Mouse (Mus musculus) midbrain, embryonic 10.5 days (tissue): ENCODE results near the gene C3ar1. TPM values are rescaled to one million over a fixed set of nuclear protein-coding genes. Genes with fewer than 3 reads are reported as not detected.

Experiments used
- DNase-seq: peaks from one replicate; pipeline ENCODE4 v3.0.0-alpha.2; 2017; ENCODE audit warnings: low spot score
- H3K27ac ChIP-seq: fragments of 300-500 bp; sonication (generic); replicated peaks from 2 replicates; pipeline ENCODE4 v1.5.1; 2016; ENCODE audit warnings: mild to moderate bottlenecking
- H3K27me3 ChIP-seq: fragments of 300-500 bp; sonication (generic); 2 replicates; pipeline ENCODE4 v1.6.1; 2016; ENCODE audit warnings: low read depth, mild to moderate bottlenecking; ENCODE audit not compliant: poor library complexity, severe bottlenecking
- H3K36me3 ChIP-seq: fragments of 300-500 bp; sonication (generic); 2 replicates; pipeline ENCODE4 v1.6.1; 2016; ENCODE audit warnings: mild to moderate bottlenecking, moderate library complexity
- H3K4me1 ChIP-seq: fragments of 300-500 bp; sonication (generic); 2 replicates; pipeline ENCODE4 v1.6.1; 2016
- H3K4me3 ChIP-seq: fragments of 300-500 bp; sonication (generic); 2 replicates; pipeline ENCODE4 v1.5.1; 2016; ENCODE audit warnings: mild to moderate bottlenecking, moderate library complexity
- H3K9me3 ChIP-seq: fragments of 300-500 bp; sonication (generic); replicated peaks from 2 replicates; pipeline ENCODE4 v1.6.1; 2016; ENCODE audit warnings: mild to moderate bottlenecking
- WGBS: fragments of 180-500 bp; shearing (Covaris S2); methylation state at CpG from one replicate; pipeline ENCODE4 v1.1.7; 2016; 5-methylcytosine and 5-hydroxymethylcytosine counted together
- polyA plus RNA-seq: library from polyadenylated mRNA; unstranded; fragments of >200 nt; fragmentation: Nextera tagmentation; extraction: Ambion mirVana; gene quantifications from 2 replicates; pipeline ENCODE4 v1.2.1, GENCODE M21; 2016

The C3ar1 gene
- polyA plus RNA-seq, 1 experiment from 2014 or later, result 1.4 TPM

GRCm38 (mm10) chr6:122821822-122822221 lies 34.1 kb downstream of the C3ar1 start:
- DNase-seq, result no peak
- Histone ChIP-seq H3K4me1 (peaks cover 44% of the 10 kb centered on the region), H3K9me3 (no peaks in the 10 kb centered on the region), H3K27ac (no peak overlapping the region), H3K27me3 (peaks cover 45% of the 10 kb centered on the region), H3K36me3 (no peaks in the 10 kb centered on the region), H3K4me3 (0 out of 2 replicates have a peak overlapping the region, but pooled peaks have one; percentile 79)
- WGBS, result 79% methylated on average over 9 of the region's 9 CpGs

DNA sequence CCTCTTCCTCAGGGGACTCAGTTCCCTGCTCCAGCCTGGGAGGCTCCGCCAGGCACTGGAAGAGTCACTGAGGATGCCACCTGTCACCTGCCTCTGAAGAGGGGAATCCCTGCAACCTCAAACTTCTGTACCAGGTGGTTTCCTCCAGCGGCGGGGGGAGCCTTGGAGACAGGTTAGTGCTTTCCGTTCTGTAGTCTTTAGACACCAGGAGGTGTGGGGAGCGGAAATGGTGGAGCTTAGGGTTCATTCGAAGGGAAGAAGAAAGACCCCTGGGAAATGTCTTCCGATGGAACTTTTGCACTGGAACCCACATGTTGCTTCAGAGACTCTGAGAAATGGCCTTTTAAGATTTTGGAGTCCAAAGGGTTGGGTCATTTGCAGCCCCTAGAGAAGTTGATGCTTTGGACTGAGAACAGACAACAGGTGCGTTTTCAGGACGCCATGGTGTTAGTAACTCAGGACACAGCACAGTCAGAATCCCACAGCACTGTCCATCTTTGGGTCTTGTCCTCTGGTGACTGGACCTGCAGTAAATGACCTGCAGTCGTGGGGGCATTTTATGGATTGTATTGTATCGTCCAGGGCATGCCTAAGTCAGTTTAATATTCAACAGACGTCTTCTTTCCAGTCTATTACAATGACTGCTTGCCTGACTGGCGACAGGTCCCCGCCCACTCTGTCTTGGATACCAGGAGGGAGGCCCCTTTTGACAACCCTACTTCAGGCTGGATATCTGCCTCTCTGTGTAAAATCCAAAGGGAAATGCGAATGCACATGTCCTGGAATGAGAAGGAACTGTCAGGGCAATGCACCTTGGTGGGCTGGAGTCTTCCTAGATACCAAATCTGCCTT lies 34.9 kb downstream of the C3ar1 start:
- H3K9me3 ChIP-seq, result no peaks in the 10 kb centered on the region
- peak overlapping the region; percentile 89; the same call in 1 of the 2 replicates for H3K27ac ChIP-seq
- H3K27me3 ChIP-seq, result peaks cover 45% of the 10 kb centered on the region
- 30% methylated on average over 15 of the region's 15 CpGs for WGBS
- peak overlapping the region; percentile 79 for H3K4me3 ChIP-seq
- DNase-seq, result no peak
- H3K36me3 ChIP-seq, result no peaks in the 10 kb centered on the region
- peaks cover 36% of the 10 kb centered on the region for H3K4me1 ChIP-seq

- Histone ChIP-seq H3K4me3 (peak overlapping the region; percentile 79), H3K27ac (peak overlapping the region; percentile 89), H3K4me1 (peaks cover 29% of the 10 kb centered on the region), H3K9me3 (no peaks in the 10 kb centered on the region), H3K36me3 (no peaks in the 10 kb centered on the region), H3K27me3 (peaks cover 40% of the 10 kb centered on the region)
- DNase-seq, result peak; percentile 61
- under 1% methylated on average over 34 of the region's 38 CpGs for WGBS
Observed at GRCm38 (mm10) chr6:122820071-122820798, 35.7 kb downstream of the C3ar1 start.

DNA sequence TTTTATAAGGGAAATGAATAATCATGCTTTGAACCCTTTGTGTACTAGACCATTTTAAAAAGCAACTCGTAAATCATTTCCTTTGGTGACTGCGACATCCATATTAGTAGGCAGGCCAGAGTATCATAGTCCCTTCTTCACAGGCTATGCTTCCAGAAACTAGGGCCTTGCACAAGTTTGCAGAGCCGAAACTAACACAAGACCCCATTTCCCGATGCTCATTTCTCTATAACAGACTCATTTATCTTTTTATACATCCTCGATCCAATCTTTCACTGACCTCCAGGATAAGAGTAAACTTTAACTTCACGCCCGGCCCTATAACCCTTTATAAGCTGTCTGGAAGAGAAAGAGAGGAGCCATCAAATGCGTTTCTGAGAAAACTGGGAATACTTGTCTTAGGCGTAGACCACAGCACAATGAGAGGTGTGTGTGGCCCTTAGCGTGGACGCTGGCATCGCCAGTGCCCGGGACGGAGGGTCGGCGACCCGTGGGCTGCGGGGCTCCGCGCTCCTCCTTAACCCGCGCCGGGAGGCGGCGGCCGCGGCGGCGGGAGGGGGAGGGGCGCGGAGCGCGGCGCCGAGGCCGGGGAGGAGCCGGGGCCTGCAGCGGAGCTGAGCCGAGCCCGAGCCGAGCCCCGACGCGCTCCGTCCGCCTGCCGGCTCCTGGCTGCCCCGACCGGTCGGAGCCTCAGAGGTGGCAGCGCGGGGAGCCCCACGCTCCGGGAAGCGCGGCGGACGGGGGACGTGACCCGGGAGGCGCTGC lies 36.5 kb downstream of the C3ar1 start, which contains the start of gene Foxj2:
TSS of gene Foxj2 (plus strand) at position 609 of the 765 bp plus-strand sequence.
- DNase-seq, result peak; percentile 74
- Histone ChIP-seq H3K4me1 (peaks cover 29% of the 10 kb centered on the region), H3K4me3 (peak within 1 kb of the TSS; percentile 79), H3K36me3 (no peaks in the 10 kb centered on the region), H3K9me3 (no peaks in the 10 kb centered on the region), H3K27ac (peak within 1 kb of the TSS; percentile 89), H3K27me3 (peaks cover 33% of the 10 kb centered on the region)
- 3% methylated on average over 40 of the region's 61 CpGs for WGBS

DNA sequence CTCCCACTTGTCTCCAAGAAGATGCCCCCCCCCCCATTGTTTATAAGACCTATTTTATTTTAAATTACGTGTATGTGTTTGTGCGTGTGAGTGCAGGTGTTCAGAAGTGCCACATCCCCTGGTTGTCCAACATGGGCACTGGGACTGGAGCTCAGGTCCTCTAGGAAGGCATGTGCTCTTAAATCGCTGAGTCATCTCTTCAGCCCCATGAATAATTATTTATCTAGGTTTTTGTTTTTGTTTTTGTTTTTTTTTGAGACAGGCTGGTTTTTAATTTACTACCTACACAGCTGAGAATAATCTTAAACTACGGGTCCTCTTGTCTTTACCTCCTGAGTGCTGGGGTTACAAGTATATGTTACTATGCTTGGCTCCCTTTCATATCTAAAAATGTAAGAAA lies 42.3 kb downstream of the C3ar1 start:
- peaks cover 12% of the 10 kb centered on the region for H3K4me1 ChIP-seq
- H3K27ac ChIP-seq, result no peak overlapping the region
- 86% methylated on average over 4 of the region's 4 CpGs for WGBS
- H3K36me3 ChIP-seq, result no peaks in the 10 kb centered on the region
- DNase-seq, result no peak
- no peak overlapping the region for H3K4me3 ChIP-seq
- peaks cover 8% of the 10 kb centered on the region for H3K27me3 ChIP-seq
- H3K9me3 ChIP-seq, result no peaks in the 10 kb centered on the region

- Histone ChIP-seq H3K4me3 (no peak overlapping the region), H3K9me3 (no peaks in the 10 kb centered on the region), H3K27ac (no peak overlapping the region), H3K4me1 (peaks cover 12% of the 10 kb centered on the region), H3K27me3 (no peaks in the 10 kb centered on the region), H3K36me3 (no peaks in the 10 kb centered on the region)
- 83% methylated on average over 4 of the region's 4 CpGs for WGBS
- no peak for DNase-seq
Observed at GRCm38 (mm10) chr6:122812716-122813115, 43.2 kb downstream of the C3ar1 start.

DNA sequence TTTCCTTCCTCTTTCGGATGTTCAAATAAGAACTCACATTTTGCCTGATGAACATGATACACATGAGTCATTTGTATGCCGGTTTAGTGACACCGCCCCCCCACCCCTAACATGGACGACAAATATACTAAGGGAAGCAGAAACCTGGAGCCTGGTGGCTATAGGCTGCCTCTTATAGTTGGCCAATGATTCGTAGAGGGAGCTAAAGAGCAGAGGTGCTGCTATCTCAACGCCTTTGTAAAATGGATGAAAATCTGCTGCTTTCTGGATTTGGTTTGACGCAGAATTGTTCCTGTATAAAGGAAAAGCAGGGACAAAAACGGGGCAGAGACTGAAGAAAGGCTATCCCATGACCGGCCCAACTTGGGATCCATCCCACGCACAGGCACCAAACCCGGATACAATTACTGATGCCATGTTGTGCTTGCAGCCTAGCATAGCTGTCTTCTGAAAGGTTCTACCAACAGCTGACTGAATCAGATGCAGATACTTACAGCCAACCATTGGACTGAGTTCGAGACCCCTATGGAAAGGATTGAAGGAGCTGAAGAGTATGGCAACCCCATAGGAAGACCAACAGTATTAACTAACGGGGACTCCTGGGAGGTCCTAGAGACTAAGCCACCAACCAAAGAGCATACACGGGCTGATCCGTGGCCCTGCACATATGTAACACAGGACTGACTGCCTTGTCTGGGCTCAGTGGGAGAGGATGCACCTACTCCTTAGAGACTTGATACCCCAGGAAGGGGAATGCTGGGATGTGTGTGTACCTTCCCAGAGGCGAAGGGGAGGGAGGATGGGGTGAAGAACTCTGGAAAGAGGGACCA lies 44.0 kb downstream of the C3ar1 start:
- peaks cover 12% of the 10 kb centered on the region for H3K4me1 ChIP-seq
- 25% methylated on average over 16 of the region's 16 CpGs for WGBS

DNA sequence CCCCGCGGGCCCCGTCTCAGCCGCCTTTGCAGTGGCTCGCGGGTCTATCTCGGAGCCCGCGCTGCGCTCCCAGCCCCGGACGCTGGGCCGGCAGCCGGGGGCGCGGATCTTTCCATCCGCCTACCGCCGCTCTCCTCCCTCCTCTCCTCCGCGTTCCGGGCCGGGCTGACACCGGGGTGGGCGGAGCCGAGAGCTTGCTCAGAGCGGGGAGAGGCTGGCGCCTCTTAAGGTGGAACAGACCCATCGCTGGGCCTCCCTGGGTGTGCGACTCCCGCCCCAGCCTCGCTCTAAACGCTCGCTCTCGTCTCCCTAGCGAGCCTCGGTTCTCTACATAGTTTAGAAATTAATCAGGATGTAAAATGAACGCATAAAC lies 44.7 kb downstream of the C3ar1 start:
- no peaks in the 10 kb centered on the region for H3K36me3 ChIP-seq
- DNase-seq, result peak; percentile 89
- H3K27ac ChIP-seq, result peak overlapping the region; percentile 95
- under 1% methylated on average over 38 of the region's 38 CpGs for WGBS
- H3K4me3 ChIP-seq, result peak overlapping the region; percentile 77
- H3K9me3 ChIP-seq, result no peaks in the 10 kb centered on the region
- peaks cover 12% of the 10 kb centered on the region for H3K4me1 ChIP-seq
- H3K27me3 ChIP-seq, result no peaks in the 10 kb centered on the region

More for the DNA sequence above, 44.0 kb downstream of the C3ar1 start:
- Histone ChIP-seq H3K9me3 (no peaks in the 10 kb centered on the region), H3K27ac (peak overlapping the region; percentile 95), H3K4me3 (peak overlapping the region; percentile 77), H3K36me3 (no peaks in the 10 kb centered on the region), H3K27me3 (no peaks in the 10 kb centered on the region)
- DNase-seq, result peak; percentile 52

DNA sequence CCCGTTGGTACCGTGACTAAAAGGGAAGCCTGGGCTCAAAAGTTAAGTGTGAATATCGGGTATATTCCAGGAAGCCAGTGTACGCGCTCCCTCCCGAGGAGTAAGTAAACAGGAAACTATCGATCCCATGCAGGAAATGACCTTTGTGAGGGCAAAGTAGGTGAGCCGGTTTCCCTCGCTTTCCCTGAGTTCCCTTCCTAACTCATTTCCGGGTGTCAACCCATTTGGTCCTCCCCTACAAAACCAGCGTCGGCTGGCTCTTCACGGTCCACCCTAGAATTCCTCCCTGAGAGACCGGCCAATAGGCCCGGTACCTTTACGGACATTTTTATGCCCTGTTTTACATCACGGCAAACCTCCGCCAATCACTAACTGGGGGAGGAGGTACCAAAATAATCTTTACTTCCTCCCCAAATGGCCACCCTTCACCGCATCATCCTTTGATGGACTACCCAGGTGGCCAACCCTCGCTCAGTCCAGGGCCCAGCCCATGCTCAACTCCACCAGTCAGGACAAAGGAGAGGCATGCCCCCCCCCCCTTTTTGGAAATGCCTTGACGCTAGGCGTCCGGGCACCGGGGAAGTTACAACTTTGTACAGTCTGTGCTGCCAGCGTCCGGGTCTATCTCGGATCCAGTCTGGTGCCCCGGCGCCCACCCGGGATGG lies 45.2 kb downstream of the C3ar1 start:
- under 1% methylated on average over 30 of the region's 30 CpGs for WGBS
- Histone ChIP-seq H3K27me3 (no peaks in the 10 kb centered on the region), H3K27ac (peak overlapping the region; percentile 95), H3K36me3 (no peaks in the 10 kb centered on the region), H3K9me3 (no peaks in the 10 kb centered on the region), H3K4me3 (peak overlapping the region; percentile 77), H3K4me1 (peaks cover 12% of the 10 kb centered on the region)
- DNase-seq, result peak; percentile 97

GRCm38 (mm10) chr6:122810022-122810614 lies 45.8 kb downstream of the C3ar1 start:
- under 1% methylated on average over 11 of the region's 11 CpGs for WGBS
- Histone ChIP-seq H3K9me3 (no peaks in the 10 kb centered on the region), H3K27ac (peak overlapping the region; percentile 95), H3K36me3 (no peaks in the 10 kb centered on the region), H3K27me3 (no peaks in the 10 kb centered on the region), H3K4me1 (peaks cover 12% of the 10 kb centered on the region), H3K4me3 (peak overlapping the region; percentile 77)
- DNase-seq, result no peak

DNA sequence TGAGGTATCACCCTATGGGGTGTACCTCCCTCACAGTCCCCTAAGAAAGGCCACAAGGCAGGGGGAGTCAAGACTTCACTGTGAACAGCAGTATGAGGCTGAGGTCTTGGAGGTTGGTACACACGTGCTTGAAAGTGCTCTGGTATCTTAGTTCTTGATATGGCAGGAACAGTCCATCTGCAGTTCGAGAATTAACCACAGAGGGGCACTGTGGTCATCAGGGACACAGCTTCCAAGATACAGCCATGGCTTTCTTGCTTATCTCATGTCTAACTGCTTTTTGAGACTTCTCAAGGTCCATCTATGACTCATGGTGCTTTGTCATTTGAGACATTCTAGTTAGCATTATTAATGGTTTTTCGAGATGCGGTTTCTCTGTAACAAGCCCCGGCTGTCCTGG lies 51.5 kb downstream of the C3ar1 start:
- no peak overlapping the region for H3K4me3 ChIP-seq
- no peak overlapping the region for H3K27ac ChIP-seq
- peaks cover 15% of the 10 kb centered on the region for H3K4me1 ChIP-seq
- 33% methylated on average over 5 of the region's 5 CpGs for WGBS
- DNase-seq, result peak; percentile 67
- H3K9me3 ChIP-seq, result no peaks in the 10 kb centered on the region
- H3K27me3 ChIP-seq, result peaks cover 44% of the 10 kb centered on the region
- H3K36me3 ChIP-seq, result no peaks in the 10 kb centered on the region
